Mouse (Mus musculus) adrenal gland, postnatal 25 days (tissue): Measurements from ENCODE around the gene Ston2. TPM values are rescaled to one million over a fixed set of nuclear protein-coding genes. Genes with fewer than 3 reads are reported as not detected.

Source experiments
- DNase-seq: peaks from one replicate; pipeline ENCODE4 v3.0.0; 2021; ENCODE audit warnings: mixed read lengths
- total RNA-seq: library from RNA; stranded (reverse); gene quantifications from 2 replicates; pipeline ENCODE4 v1.2.3, GENCODE M21; 2021

The Ston2 gene
- total RNA-seq, 1 experiment from 2014 or later = 11.5 TPM

DNA sequence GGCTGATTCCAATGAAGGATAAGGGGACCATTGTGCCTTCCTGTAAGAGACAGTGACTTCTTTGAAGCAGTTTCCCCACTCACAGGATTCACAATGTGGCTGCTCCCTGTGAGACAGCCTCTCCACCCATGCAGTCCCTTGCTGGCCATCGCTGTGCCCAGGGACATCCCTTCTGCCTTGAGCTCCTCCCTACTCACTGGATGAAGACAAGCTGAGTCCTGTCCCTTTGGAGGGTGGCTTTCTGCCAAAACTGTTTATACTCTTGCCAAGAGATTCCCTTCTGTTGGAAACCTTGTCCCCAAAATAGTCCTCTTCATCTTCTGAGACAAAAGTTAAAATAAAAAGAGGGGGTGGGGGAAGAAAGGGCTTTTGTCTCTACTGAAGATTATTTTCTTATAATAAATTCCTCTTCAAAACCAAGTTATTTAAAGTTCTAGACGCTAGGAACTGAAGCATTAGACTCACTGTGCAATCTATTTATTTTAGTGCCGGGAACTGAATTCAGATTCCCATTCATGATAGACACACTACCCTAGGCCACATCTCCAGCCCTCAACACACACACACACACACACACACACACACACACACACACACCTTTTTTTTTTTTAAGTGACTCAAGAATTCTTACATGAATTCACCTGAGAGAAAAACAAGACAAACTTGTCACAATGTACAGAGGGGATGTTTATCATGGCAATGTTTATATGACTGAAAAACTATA lies 133.6 kb downstream of the Ston2 start:
- peak; percentile 14 for DNase-seq

DNA sequence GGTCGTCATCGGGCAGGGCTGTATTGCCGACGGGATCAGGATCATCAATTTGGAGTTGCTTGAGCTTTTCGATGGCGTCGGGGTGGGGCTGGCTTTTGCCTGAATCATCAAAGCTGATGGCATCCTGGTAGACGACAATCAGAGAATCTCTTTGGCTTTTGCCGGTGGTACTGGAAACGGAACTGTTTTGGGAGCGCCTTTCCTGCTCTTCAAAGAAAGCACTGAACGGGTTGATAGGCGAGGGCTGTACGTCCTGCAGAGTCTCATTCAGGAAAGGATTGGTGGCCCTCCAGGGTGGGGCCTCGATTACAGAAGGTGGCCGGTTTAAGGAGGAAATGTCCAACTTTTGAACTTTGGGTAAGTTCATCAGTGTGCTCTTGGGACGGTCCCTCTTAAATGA lies 139.8 kb downstream of the Ston2 start:
- no peak for DNase-seq

DNA sequence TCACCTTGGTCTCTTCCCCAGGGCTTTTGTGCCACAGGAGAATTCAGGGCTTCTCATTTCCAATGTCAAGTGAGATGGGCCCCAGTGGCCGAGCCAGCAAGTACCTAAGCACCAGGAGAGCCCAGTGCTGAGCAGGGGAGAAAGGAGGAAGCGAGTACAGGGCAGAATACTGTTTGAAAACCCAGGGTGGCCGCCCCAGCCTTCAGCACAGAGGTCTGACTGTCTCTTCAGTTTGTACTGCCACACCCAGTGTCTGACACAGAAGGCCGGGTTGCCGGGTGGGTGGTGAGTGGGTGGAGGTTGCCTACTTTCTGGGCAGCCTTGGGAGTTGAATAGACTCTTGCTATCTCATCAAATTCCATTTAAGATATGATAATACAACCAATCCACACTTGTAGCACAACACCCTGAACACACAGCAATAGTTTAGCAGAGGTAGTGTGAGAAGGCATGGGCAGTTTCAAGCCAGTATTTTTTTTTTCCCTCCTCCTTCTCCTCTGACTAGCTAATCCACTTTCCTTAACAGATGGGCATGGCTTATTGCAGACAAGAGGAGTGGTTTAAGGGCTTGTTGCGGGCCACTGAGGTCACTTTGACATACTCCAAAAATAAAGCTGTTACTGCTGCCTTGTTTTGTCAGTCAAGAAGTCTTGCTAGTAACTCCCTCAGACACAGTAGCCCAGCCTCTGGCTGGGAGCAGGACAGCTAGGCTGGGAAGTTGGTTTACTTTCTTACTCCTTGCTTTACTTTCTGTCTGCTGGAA lies 142.6 kb downstream of the Ston2 start:
- no peak for DNase-seq

DNA sequence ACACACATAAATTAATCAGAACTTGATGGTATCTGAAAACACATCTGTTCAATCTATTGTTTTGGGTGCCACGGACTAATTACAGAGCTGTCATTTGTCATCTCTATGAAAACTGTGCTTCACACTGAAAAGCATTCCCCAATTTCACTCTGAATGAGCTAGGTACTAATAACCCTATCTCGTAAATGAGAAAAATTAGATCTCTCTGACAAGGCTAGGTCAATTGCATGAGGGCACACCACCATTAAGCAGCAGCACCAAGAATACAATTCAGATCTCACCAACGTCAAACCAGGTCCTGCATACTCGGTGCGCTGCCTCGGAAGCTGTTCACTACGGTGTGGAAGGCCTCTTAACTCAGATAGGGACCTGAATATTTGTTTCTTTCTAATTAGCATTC lies 145.0 kb downstream of the Ston2 start:
- DNase-seq = no peak

DNA sequence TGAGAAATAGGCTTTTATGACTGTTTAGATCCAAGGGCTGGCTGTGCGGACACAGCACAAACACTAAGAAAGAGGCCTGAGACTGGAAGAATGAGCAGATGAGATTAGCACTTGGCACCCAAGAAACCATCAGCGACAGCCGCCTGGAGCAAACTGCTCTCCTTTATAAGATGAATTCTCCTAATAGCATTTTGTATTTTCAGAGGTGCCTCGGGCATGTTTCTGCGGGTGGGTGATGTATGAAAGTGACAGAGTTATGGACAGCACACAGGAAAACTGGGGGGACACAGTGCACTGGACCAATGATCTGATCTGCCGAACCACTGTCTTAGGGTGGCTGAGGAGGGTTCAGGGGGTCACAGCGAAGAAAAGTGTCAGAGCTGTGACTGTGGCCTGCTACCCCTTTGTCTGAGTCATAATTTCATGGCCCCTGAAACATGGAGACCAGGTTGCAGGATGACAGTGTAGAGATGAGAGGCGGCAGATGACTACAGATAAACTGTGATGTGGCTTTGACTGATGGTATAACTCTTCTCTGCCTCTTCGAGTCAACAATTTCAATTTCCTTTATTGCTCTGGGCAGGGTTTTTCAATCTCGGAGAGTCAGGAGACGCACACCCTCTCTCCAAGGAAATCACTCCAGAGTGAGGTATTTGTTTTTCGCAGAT lies 145.6 kb downstream of the Ston2 start:
- no peak for DNase-seq

DNA sequence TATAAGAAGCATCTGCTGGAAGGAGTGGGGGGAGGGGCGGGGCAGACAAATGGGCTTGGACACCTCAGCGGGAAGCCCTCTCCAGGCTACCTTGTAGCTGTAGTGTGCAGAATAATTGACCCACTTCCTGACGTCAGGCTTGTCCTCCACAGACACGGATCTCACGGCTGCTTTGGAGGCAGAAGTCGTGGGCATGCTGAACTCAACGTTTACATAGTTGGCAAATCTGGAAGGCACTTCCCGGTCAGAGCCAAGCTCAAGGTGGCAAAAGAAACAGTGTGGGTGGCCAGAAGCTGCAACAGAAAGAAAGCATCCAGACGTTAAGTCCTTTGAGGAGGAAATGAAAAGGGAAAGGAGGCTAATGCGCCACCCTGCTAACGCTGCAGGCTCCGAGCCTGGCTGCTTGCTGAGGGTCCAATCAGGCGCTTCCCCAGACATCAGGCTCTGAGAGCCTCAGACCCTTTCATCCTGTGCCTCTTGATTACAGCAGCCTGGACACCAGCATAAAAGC lies 146.5 kb downstream of the Ston2 start:
- no peak for DNase-seq

DNA sequence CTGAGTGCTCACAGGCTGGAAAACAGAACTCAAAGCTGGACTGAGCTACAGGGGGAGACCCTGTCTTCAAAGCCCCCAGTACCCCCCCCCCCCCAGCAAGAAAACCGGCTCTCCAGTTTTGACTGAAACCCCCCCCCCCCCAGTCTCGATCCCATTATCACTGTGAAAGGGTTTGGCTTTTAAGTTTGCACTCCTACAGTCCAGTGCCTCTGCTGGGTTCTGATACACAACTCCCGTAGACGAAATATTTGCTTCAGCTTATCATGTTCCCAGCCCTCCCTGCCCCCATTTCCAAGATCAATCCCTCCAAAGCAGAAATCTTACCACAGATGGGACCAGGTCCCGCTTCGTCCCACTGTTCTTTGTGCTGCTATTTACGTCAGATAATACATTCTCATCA lies 147.1 kb downstream of the Ston2 start:
- no peak for DNase-seq

DNA sequence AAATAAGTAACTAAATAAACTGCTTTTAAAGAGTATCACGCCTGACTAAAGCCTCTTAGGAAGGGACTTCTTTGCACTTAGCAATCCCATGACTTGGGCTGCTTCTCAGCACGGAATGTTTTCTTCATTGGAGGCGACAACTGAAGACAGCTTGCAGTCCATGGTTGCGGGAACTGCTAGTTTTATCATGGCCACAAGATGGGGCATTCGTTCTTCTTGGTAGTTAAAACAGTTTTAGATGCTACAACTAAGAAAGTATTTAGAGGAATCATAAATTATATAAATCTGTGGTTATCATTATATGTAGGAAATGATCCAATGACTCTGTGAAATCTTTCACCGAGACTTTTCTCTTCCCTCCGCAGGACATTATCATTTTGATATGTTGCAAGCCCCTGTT lies 147.5 kb downstream of the Ston2 start:
- peak; percentile 39 for DNase-seq

DNA sequence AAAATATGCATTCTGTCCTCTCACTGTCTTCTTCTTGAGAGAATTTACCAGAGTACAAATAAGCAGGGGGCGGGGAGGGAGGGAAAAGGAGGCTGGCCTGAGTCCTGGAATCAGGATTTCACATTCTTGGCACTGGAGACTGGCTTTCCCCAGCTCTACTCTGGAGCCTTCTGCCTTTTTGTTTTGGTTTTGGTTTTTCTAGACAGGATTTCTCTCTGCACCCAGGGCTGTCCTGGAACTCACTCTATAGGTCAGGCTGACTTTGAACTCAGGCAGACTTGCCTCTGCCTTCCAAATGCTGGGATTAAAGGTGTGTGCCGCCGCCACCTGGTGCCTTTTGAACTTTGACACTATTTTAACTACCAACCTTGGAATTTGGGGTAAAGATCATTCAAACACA lies 149.8 kb downstream of the Ston2 start:
- DNase-seq = no peak

DNA sequence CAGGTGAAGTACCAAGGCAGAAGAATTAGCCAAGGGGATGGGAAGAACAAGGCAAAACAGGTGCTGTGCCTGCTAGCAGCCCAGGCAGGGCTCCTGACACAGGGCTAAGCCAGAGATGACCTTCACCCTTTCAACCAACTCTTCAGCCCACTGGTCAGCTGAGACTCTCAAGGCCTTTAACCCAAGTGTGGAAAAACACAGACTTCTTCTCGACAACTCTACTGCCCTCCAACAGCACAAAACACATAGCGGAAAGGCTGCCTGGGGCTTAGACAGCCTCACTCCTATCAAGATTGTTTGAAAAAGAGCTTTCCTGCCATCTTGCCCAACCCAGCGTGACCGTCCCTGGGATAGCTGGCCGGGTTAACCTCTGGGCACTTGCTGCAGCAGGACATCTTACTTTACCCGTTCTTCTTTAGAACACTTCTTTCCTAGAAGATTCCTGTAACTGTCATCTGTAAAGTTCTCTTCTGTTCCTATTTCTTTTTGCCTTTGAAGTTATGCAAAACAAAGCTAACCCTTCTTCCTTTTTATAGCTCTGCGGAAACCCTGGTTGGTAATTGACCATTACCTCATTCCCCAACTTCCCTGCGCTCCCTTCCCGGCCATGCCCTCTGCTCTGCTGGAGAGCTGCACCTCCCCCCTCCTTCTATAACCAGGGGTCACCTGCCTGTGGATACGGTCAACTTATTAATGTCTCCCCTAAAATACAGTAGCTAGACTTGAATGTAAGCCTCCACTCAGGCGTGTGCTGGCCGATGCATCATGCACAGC lies 150.9 kb downstream of the Ston2 start:
- DNase-seq = no peak

DNA sequence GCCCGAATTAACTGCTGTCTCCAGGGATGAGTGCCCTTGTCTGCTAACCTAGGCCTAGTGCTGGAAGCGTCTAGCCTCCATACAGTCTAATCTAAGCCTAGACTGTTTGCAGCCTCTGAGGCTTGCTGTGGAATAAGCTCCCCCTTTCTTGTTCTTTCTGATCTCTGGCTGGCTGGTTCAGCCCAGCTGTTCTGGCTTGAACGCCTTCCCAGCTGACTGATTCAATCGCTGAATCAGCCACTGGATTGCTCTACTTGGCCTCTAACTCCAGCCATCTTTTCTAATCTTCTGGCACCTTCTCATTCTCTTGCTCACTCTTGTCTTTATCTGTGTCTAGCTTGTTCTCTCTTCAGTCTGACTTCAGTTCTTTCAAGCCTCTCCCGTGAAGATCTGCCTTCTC lies 161.7 kb downstream of the Ston2 start:
- DNase-seq = no peak

DNA sequence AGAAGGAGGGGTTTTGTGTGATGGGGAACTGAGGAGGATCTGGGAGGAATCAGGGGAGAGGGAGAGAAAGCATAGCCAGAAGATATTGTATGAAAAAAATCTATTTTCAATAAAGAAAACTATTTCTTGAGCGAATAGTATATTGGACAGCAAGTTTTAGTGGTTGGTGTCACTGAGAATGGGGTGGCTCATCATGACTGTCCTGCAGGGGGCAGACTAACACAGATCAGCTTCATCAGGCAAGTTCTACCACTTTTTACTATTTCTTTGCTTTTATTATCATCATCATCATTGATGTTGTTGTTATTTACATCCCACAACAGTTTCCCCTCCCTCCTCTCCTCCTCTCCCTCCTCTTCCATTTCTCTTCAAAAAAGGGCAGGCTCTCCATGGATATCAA lies 163.2 kb downstream of the Ston2 start:
- peak; percentile 43 for DNase-seq

DNA sequence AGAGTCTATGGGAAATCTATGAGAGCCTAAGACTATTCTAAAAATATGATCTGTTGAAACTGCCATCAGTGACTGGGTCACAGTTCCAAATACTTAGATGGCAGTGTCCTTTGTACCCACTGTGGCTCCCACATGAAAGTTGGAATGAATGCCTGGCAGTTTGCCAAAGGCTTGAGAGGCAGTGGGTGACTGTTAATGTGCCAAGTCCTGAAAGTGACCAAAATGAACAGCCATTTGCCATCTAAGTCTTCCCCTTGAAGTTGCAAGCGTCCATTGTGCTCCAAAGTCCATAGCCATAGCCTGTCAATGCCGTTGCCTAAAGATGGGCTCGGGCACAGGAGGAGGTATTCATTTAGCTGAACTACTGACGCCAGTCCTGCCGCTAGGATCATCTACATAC lies 178.8 kb downstream of the Ston2 start:
- no peak for DNase-seq

DNA sequence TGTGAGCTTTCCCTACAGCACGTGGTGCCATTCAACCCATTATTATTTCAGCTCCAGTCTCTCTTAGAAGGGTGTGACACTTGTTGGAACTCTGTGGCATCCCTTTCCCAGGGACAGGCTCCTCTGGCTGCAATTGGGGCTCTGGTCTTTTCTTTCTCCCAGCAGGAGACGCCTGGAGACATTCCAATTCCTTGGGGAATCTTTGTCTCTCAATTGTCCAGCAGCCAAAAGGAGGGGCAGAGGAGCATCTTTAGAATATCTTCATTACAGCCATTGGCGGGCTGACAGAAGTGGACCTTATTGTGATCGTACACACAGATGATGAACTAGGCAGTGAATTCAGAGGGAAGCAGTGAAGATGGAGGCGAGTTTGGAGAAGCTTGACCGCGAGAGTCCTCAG lies 180.5 kb downstream of the Ston2 start:
- DNase-seq = no peak

DNA sequence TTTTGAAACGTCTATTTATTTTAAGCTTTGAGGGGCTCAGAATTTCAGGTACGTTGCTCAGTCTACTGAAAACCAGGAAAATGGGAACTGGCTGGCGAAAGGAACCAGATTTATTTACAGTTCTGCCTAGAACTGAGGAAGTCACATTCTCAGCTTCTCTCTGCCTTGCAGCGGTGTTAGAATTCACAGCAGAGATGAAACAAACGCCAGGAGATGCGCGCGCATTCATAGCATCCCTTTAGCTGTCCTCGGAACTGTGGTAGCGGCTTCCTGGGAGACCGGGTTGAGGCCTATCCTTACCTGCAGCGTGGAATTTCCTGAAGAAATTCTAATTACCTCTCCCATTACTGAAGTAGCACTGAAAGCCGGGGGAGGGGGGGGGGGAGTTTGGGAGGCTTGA lies 181.5 kb downstream of the Ston2 start:
- DNase-seq = no peak

DNA sequence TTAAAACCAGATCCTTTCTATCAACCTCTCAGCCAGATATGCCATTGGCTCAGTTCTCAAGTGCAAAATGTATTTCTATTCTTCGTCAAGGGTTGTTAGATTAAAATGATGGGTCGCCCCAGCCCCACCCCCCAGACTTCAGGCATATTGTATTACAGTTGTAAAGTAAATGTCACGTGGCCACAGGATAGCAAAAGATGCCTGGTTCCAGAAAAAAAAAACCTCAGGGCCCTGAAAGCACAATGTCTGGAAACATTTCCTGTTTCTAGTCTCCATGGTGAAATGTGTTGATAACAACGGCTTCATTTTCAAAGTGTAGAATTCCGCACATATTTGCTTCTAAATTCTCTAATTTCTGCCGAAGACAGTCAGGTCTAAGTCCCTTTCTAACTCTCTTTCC lies 183.6 kb downstream of the Ston2 start:
- DNase-seq = no peak

DNA sequence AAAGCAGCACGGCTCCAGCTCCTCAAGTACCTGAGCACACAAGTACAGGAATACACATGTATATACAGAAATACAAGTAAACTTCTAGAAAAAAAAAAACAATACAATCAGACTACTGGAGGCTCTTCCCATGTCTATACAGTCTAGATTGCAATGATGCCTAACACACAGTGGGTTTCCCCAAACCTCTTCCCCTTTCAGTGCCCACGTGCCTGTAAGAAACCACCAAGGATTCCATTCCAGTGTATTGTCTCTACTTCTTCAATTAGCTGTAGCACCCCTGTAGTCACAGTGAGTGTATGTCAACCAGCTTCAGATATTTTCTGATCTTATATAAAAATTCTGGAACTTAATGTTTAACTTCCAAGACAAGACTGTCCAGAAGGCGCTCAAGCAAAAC lies 196.1 kb downstream of the Ston2 start:
- no peak for DNase-seq

DNA sequence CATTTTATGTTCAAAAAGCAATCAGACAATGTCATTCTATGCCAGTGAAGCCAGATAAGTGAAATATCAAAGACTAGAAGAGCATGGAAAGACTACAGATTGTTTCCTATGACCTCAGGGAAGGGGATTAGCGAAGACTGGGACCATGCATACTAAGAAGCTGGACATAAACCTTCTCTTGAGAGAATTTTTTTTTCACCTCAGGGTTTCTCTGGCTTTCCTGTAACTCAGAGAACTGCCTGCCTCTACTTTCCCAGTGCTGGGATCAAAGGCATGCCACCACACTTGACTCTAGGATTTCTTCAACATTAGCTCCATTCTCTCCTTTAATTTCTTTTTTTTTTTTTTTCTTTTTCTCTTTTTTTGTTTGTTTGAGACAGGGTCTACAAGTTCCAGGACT lies 197.0 kb downstream of the Ston2 start:
- no peak for DNase-seq

DNA sequence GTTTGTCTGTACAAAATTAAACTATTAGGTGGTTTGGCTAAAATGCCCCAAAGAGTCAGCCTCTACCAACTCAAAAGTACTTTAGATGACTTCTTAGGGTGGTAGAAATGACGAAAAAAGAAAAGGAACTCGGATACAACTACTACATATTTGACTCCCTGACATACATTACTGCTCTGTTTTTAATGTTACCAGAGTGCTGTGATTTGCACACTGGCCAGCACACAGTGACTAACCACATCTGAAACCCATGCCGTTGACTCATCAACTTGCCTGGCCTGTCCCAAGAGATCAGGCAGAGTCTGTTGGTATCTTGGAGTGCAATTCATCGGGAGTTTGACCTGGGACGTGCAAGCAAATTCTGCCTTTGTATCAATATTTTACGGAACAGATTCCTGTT lies 197.5 kb downstream of the Ston2 start:
- peak; percentile 20 for DNase-seq

DNA sequence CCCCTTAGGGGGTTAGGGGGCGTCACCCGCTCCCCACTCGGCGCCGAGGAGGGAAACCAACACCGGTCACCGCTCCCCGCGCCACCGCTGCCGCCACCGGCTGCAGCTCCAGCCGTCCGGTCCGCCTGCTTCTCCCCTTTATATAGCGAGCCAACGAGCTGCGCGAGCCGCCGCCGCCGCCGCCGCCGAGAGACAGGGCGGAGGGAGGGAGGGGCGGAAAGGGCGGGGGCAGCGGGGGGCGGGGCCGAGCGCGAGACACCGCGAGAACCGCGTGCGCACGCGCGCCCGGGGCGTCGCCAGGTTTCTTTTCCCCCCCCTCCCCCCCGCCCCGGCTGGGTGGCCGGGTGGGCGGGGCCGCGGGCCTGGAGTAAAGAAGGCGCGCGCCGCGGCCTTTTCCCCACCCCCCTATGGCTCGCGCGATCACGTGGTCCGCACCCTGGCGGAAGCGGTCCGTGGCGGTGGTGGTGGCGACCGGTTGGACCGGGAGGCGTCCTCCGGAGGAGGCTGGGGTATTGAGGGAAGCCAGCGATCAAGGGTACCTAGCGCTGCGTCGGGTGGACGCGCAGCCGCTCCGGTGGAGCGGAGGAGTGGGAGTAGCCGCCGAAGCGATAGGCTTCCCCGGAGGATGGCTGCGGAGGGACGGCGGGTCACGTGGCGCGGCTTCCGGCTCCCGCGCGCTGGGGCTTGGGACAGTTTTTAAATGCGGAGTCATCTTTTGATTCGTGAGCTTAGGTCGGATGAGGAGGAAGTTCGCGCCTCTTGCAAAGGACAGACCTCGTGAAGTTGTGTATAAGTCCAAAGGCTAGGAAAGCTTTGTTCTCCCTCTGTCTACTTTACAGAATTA lies 198.1 kb downstream of the Ston2 start, which contains the start of gene Gtf2a1:
Gene Gtf2a1 (minus strand): TSS at position 641 of the 844 bp plus-strand sequence.
- peak; percentile 94 for DNase-seq

DNA sequence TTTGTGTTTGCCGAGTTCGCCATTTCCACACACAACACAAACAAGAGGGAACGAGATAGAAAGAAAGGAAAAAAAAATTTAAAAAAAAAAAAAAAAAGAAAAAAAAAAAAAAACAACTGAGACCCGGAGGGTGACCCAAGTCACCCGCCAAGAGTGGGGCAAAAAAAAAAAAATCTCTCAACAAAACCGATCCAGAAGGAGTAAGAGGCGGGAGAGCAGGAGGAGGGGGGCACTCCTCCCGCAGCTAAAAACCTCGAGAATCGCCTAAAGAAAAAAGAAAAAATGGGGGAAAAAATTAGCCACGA lies 198.7 kb downstream of the Ston2 start:
- no peak for DNase-seq
